ENCODE assay signal across 24 mouse cellular contexts in the genomic region with DNA sequence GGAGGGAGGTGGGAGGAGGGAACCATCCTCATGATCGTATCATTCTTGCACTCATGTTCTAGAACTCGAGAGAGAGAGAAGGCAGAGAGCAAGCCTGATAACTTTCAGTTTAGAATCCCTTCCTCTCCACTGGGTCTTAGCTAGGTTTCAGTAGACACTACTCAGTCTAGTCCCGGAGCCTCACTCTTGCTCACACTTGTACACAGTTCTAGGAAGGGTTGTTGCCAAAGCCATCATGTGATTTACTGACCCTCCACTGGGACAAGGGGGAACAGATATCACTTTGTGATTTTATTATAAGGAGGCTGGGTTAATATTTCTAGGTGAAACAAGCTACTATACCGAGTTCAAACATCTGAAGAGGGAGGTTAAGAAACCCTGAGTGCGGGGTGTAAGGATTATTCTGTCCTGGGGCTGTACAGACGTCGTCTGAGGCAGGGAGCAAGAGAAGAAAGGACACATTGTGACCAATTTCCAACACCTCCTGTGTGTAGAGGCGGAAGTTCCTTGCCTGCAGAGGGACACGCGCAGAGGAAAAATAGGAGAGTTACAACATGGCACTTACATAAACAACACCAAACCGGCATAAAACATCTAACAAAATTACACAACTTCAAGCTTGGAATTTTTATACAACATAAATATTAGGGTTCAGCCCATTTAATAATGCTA.
DNase-seq lines count a peak whose midpoint lies in the region; ATAC-seq lines count a peak whose summit lies in the region.
"Had no signal": no experiment of that assay in that cellular context is flagged by ENCODE, and none has a peak within 500 bp of the region (broad histone marks: within the 10 kb centered on the region; RNA-seq: fewer than 3 reads in every experiment).

No protein-coding gene starts in this region.

- peaks cover 3% of the 10 kb centered on the region; the same call in 1 of the 2 replicates for H3K27me3 ChIP-seq in limb, embryonic 12.5 days
- H3K27me3 ChIP-seq in limb, embryonic 10.5 days (ENCODE audit: low read depth, poor library complexity, severe bottlenecking): peaks cover 5% of the 10 kb centered on the region; the same call in 1 of the 2 replicates
- H3K27me3 ChIP-seq in lung, embryonic 16.5 days (ENCODE audit: control insufficient read depth, insufficient read depth, low read depth, low read length): no peaks in the 10 kb centered on the region
- peaks cover 4% of the 10 kb centered on the region; the same call in 1 of the 2 replicates for H3K27me3 ChIP-seq in limb, embryonic 13.5 days
- H3K27me3 ChIP-seq: forebrain, embryonic 13.5 days; heart, embryonic 13.5 days had no signal

- H3K9ac ChIP-seq in limb, embryonic 12.5 days (replicated peaks): no peak overlapping the region
- no peak overlapping the region for H3K9ac ChIP-seq in lung, embryonic 16.5 days (ENCODE audit: low read length)
- H3K9ac ChIP-seq in limb, embryonic 13.5 days: no peak overlapping the region
- H3K9ac ChIP-seq: forebrain, embryonic 13.5 days; heart, embryonic 13.5 days; hindbrain, embryonic 14.5 days had no signal

- H3K4me2 ChIP-seq in limb, embryonic 12.5 days: no peak overlapping the region
- H3K4me2 ChIP-seq in lung, embryonic 16.5 days (ENCODE audit: low read depth, low read length): no peak overlapping the region
- 0 out of 2 replicates have a peak overlapping the region, but pooled peaks have one; percentile 7 for H3K4me2 ChIP-seq in limb, embryonic 13.5 days (replicated peaks)
- H3K4me2 ChIP-seq: forebrain, embryonic 13.5 days; heart, embryonic 13.5 days; hindbrain, embryonic 14.5 days had no signal

- no peaks in the 10 kb centered on the region for H3K9me3 ChIP-seq in limb, embryonic 12.5 days
- H3K9me3 ChIP-seq in limb, embryonic 10.5 days (replicated peaks): no peaks in the 10 kb centered on the region
- no peaks in the 10 kb centered on the region for H3K9me3 ChIP-seq in lung, embryonic 16.5 days (ENCODE audit: control insufficient read depth, low read length)
- H3K9me3 ChIP-seq in limb, embryonic 13.5 days: no peaks in the 10 kb centered on the region
- H3K9me3 ChIP-seq: forebrain, embryonic 10.5 days; forebrain, embryonic 13.5 days; heart, embryonic 13.5 days had no signal

- DNase-seq in limb, embryonic 10.5 days (ENCODE audit: low spot score): no peak
- no peak for DNase-seq in lung, postnatal 10 days
- DNase-seq: adrenal gland, adult 2 months; adrenal gland, postnatal 14 days; B cell, adult 2 months; cerebellum, adult 18-20 months; cerebellum, adult 9-10 months; cerebellum, postnatal 14 days; gastrocnemius, adult 2 months; gastrocnemius, postnatal 14 days; heart, adult 18-20 months; heart, postnatal 14 days; heart, postnatal 4 days had no signal

- H3K27ac ChIP-seq in limb, embryonic 12.5 days: peak overlapping the region; percentile 76
- H3K27ac ChIP-seq in limb, embryonic 10.5 days: no peak overlapping the region
- H3K27ac ChIP-seq in lung, embryonic 16.5 days (ENCODE audit: low read length): peak overlapping the region; percentile 58; the same call in 1 of the 2 replicates
- peak overlapping the region; percentile 65 for H3K27ac ChIP-seq in limb, embryonic 13.5 days
- H3K27ac ChIP-seq: forebrain, embryonic 10.5 days; forebrain, embryonic 13.5 days; gastrocnemius, adult 2 months; heart, embryonic 13.5 days; hindbrain, embryonic 14.5 days; hindbrain, postnatal 0 days had no signal

- ATAC-seq in limb, embryonic 12.5 days (ENCODE audit: insufficient number of reproducible peaks, insufficient read depth, low FRiP score, low TSS enrichment, low read depth): peak; percentile 71; the same call in 1 of the 2 replicates
- ATAC-seq in lung, embryonic 16.5 days (ENCODE audit: low read depth): peak; percentile 82
- ATAC-seq in limb, embryonic 13.5 days (ENCODE audit: low FRiP score, low read depth): peak; percentile 45; the same call in 1 of the 2 replicates
- no peak for ATAC-seq in cerebellum, adult (ENCODE audit: insufficient number of reproducible peaks, low FRiP score, low TSS enrichment)
- ATAC-seq: forebrain, embryonic 13.5 days; forebrain, embryonic 16.5 days; hindbrain, postnatal 0 days; inflammation-experienced regulatory T-cells, adult 6 months had no signal

- WGBS in limb, embryonic 12.5 days: 58% methylated on average over 11 of the region's 11 CpGs
- 84% methylated on average over 11 of the region's 11 CpGs for WGBS in limb, embryonic 10.5 days
- 39% methylated on average over 11 of the region's 11 CpGs for WGBS in lung, embryonic 16.5 days
- WGBS in limb, embryonic 13.5 days: 45% methylated on average over 11 of the region's 11 CpGs

- no peak overlapping the region for H3K4me3 ChIP-seq in limb, embryonic 12.5 days (replicated peaks)
- no peak overlapping the region for H3K4me3 ChIP-seq in limb, embryonic 10.5 days
- no peak overlapping the region for H3K4me3 ChIP-seq in lung, embryonic 16.5 days (ENCODE audit: low read length)
- no peak overlapping the region for H3K4me3 ChIP-seq in limb, embryonic 13.5 days
- H3K4me3 ChIP-seq: forebrain, embryonic 10.5 days; forebrain, embryonic 13.5 days; gastrocnemius, adult 2 months; heart, embryonic 13.5 days had no signal

- H3K36me3 ChIP-seq in limb, embryonic 12.5 days: no peaks in the 10 kb centered on the region
- no peaks in the 10 kb centered on the region for H3K36me3 ChIP-seq in limb, embryonic 10.5 days
- no peaks in the 10 kb centered on the region for H3K36me3 ChIP-seq in lung, embryonic 16.5 days (ENCODE audit: control insufficient read depth, insufficient read depth, low read length)
- H3K36me3 ChIP-seq in limb, embryonic 13.5 days: no peaks in the 10 kb centered on the region
- H3K36me3 ChIP-seq: forebrain, embryonic 10.5 days; heart, embryonic 13.5 days had no signal

- H3K4me1 ChIP-seq in limb, embryonic 12.5 days (replicated peaks): peaks cover 25% of the 10 kb centered on the region
- H3K4me1 ChIP-seq in limb, embryonic 10.5 days: 0 out of 2 replicates have a peak, but pooled peaks cover 3% of the 10 kb centered on the region
- peaks cover 4% of the 10 kb centered on the region for H3K4me1 ChIP-seq in lung, embryonic 16.5 days (replicated peaks; ENCODE audit: control insufficient read depth, insufficient read depth, low read length)
- H3K4me1 ChIP-seq in limb, embryonic 13.5 days: peaks cover 36% of the 10 kb centered on the region
- H3K4me1 ChIP-seq: forebrain, embryonic 13.5 days had no signal
